Mouse (Mus musculus): ENCODE data around the gene Gid4. TPM values are rescaled to one million over a fixed set of nuclear protein-coding genes. Genes with fewer than 3 reads are reported as not detected.
"Not testable (repeated sequence)": the region's sequence is repeated elsewhere in the genome, so short reads cannot be mapped to it uniquely, and the experiment has no call there.

Gene Gid4
- polyA plus RNA-seq, 1 experiment from 2014 or later, result 24.6 TPM

GRCm38 (mm10) chr11:60436618-60437017 is 19.7 kb downstream of the Gid4 start:
- H3K4me3 ChIP-seq (replicated peaks), result no peak overlapping the region
- no peaks in the 10 kb centered on the region for H3K9me3 ChIP-seq
- WGBS, result 89% methylated on average over 3 of the region's 3 CpGs
- no peak overlapping the region for H3K27ac ChIP-seq
- no peak for ATAC-seq
- H3K9ac ChIP-seq, result no peak overlapping the region
- no peaks in the 10 kb centered on the region for H3K27me3 ChIP-seq (replicated peaks)
- no peaks in the 10 kb centered on the region for H3K4me1 ChIP-seq (replicated peaks)
- H3K36me3 ChIP-seq, result peaks cover 7% of the 10 kb centered on the region; the same call in 1 of the 2 replicates
- no peak overlapping the region for H3K4me2 ChIP-seq (replicated peaks)

DNA sequence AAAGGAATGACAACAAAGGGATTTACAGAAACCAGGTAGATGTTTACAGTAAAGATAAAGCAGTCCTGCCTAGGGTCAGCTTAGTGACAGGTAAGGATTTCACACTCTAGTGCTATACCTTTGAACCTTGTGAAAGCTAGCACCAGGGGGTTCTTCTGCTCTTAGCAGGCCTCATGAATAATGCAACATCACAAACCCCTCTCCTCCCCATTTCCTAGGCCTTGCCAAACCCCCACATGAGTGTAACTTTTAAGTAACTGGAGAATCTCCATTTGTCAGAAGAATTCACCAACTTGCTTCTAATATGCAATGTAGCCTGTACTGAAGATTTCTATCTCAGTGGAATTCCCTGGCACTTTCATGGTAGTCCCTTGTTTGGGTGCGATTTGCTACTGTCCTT is 22.7 kb downstream of the Gid4 start:
- not testable (repeated sequence) for H3K4me3 ChIP-seq (replicated peaks)

DNA sequence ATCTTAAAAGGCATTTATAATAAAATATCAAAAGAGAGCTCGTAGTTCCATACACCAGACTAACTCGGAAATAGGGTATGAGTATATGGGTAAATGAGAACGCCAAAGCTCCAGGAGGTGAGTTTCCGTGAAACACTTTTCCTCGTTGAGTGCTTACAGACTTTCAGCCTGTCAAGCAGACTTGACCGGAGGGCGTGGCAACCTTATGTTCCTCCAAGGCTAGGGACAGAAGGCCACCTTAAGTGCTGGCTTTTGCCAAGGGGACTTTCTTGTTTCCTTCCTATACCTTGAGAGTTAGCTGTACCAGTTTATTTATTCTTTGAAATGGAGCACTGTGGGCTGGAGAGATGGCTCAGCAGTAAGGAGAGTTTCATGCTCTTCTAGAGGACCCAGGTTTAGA is 23.2 kb downstream of the Gid4 start:
- H3K4me3 ChIP-seq (replicated peaks), result no peak overlapping the region
- ATAC-seq, result no peak
- H3K27ac ChIP-seq, result no peak overlapping the region
- no peaks in the 10 kb centered on the region for H3K9me3 ChIP-seq
- H3K4me1 ChIP-seq (replicated peaks), result no peaks in the 10 kb centered on the region
- no peak overlapping the region for H3K4me2 ChIP-seq (replicated peaks)
- H3K27me3 ChIP-seq (replicated peaks), result no peaks in the 10 kb centered on the region
- H3K9ac ChIP-seq, result no peak overlapping the region
- 33% methylated on average over 7 of the region's 7 CpGs for WGBS
- peaks cover 14% of the 10 kb centered on the region for H3K36me3 ChIP-seq

More for the DNA sequence above, 22.7 kb downstream of the Gid4 start:
- ATAC-seq; H3K9me3 ChIP-seq; H3K27ac ChIP-seq; H3K4me1 ChIP-seq (replicated peaks); H3K27me3 ChIP-seq (replicated peaks); H3K9ac ChIP-seq; H3K4me2 ChIP-seq (replicated peaks): not testable (repeated sequence)
- peaks cover 14% of the 10 kb centered on the region for H3K36me3 ChIP-seq
- 16% methylated on average over 1 of the region's 1 CpGs for WGBS

- ATAC-seq, result no peak
- no peak overlapping the region for H3K27ac ChIP-seq
- H3K27me3 ChIP-seq (replicated peaks), result no peaks in the 10 kb centered on the region
- no peak overlapping the region for H3K9ac ChIP-seq
- H3K4me3 ChIP-seq (replicated peaks), result no peak overlapping the region
- no peak overlapping the region for H3K4me2 ChIP-seq (replicated peaks)
- H3K36me3 ChIP-seq, result peaks cover 14% of the 10 kb centered on the region
- 90% methylated on average over 6 of the region's 6 CpGs for WGBS
- H3K9me3 ChIP-seq, result no peaks in the 10 kb centered on the region
- no peaks in the 10 kb centered on the region for H3K4me1 ChIP-seq (replicated peaks)
Measured at GRCm38 (mm10) chr11:60442896-60443295, 26.0 kb downstream of the Gid4 start.

GRCm38 (mm10) chr11:60444007-60444406 is 27.1 kb downstream of the Gid4 start:
- no peak overlapping the region for H3K27ac ChIP-seq
- H3K9ac ChIP-seq, result no peak overlapping the region
- no peaks in the 10 kb centered on the region for H3K9me3 ChIP-seq
- no peaks in the 10 kb centered on the region for H3K27me3 ChIP-seq (replicated peaks)
- 71% methylated on average over 4 of the region's 4 CpGs for WGBS
- no peak for ATAC-seq
- no peak overlapping the region for H3K4me2 ChIP-seq (replicated peaks)
- no peak overlapping the region for H3K4me3 ChIP-seq (replicated peaks)
- H3K36me3 ChIP-seq, result peaks cover 14% of the 10 kb centered on the region
- H3K4me1 ChIP-seq (replicated peaks), result no peaks in the 10 kb centered on the region

DNA sequence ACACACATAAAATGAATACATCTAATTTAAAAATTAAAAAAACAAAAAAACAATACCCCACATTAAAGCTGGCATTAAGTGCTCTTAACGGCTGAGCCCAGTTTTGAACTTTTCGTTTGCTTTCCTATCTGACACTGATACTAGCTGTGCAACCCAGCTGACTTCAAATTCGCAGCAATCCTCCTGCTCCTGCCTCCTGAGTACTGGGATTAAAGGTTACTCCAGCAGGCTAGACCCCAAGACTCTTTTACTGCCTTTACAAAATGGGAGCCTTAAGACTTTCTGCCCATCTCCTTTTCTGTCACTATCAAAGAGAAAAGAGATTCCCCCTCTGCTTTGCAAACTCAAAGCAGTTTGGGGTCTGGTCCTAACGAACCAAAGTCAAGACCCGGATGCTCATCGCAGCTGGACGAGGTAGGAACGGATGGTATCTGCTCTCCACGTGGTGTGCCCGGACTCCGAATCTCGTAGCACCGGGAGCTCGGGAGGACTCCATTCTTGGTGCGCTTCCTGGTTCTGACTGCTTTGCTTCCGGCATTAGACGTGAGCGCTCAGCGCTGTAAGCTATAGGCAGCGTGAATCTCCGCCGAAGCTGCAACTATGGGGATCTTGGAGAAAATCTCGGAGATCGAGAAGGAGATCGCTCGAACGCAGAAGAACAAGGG is 37.3 kb downstream of the Gid4 start, which contains the start of gene Drg2:
TSS of gene Drg2 (plus strand) at position 512 of the 665 bp plus-strand sequence.
- H3K9ac ChIP-seq, result peak within 1 kb of the TSS; percentile 51
- no peaks in the 10 kb centered on the region for H3K27me3 ChIP-seq (replicated peaks)
- peak within 1 kb of the TSS; percentile 74 for H3K4me2 ChIP-seq (replicated peaks)
- H3K4me1 ChIP-seq (replicated peaks), result peaks cover 10% of the 10 kb centered on the region
- peak within 1 kb of the TSS; percentile 13; the same call in 1 of the 2 replicates for H3K27ac ChIP-seq
- 4% methylated on average over 27 of the region's 27 CpGs for WGBS
- no peaks in the 10 kb centered on the region for H3K9me3 ChIP-seq
- ATAC-seq, result peak; percentile 93
- H3K36me3 ChIP-seq, result peaks cover 14% of the 10 kb centered on the region
- H3K4me3 ChIP-seq (replicated peaks), result peak within 1 kb of the TSS; percentile 67

DNA sequence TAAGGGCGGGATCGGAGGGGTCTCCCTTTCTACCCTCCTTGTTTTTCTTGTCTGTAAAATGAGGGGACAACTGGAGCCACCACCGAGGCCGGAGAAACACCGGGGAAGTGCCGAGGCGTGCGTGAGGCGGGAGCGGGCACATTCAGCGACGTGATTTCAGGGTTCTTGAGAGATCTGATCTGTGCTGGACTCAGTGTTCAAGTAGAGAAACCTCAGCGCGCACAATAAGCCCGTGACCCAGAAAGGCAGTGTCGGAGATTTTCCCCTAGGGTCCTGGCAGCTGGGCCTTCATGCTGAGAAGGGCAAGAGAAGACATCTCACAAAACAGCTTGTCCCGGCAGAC is 37.8 kb downstream of the Gid4 start:
- no peaks in the 10 kb centered on the region for H3K27me3 ChIP-seq (replicated peaks)
- ATAC-seq, result peak; percentile 71
- peaks cover 19% of the 10 kb centered on the region for H3K36me3 ChIP-seq
- H3K4me1 ChIP-seq (replicated peaks), result peaks cover 10% of the 10 kb centered on the region
- H3K9ac ChIP-seq, result peak overlapping the region; percentile 51
- peak overlapping the region; percentile 67 for H3K4me3 ChIP-seq (replicated peaks)
- H3K9me3 ChIP-seq, result no peaks in the 10 kb centered on the region
- peak overlapping the region; percentile 74 for H3K4me2 ChIP-seq (replicated peaks)
- under 1% methylated on average over 17 of the region's 17 CpGs for WGBS
- H3K27ac ChIP-seq, result peak overlapping the region; percentile 13; the same call in 1 of the 2 replicates

- Histone ChIP-seq H3K27me3 (replicated peaks) (no peaks in the 10 kb centered on the region), H3K9me3 (no peaks in the 10 kb centered on the region), H3K4me1 (replicated peaks) (peaks cover 10% of the 10 kb centered on the region), H3K9ac (no peak overlapping the region), H3K4me3 (replicated peaks) (no peak overlapping the region), H3K4me2 (replicated peaks) (no peak overlapping the region), H3K27ac (no peak overlapping the region), H3K36me3 (peaks cover 50% of the 10 kb centered on the region)
- no peak for ATAC-seq
- WGBS, result 88% methylated on average over 1 of the region's 1 CpGs
Measured at GRCm38 (mm10) chr11:60457973-60458372, 41.0 kb downstream of the Gid4 start.

GRCm38 (mm10) chr11:60465943-60466380 is 49.0 kb downstream of the Gid4 start:
- no peak overlapping the region for H3K4me2 ChIP-seq (replicated peaks)
- H3K9me3 ChIP-seq, result no peaks in the 10 kb centered on the region
- no peak overlapping the region for H3K9ac ChIP-seq
- H3K4me3 ChIP-seq (replicated peaks), result no peak overlapping the region
- no peak overlapping the region for H3K27ac ChIP-seq
- no peaks in the 10 kb centered on the region for H3K27me3 ChIP-seq (replicated peaks)
- ATAC-seq, result peak; percentile 88
- peaks cover 69% of the 10 kb centered on the region for H3K36me3 ChIP-seq
- WGBS, result 83% methylated on average over 2 of the region's 2 CpGs
- H3K4me1 ChIP-seq (replicated peaks), result no peaks in the 10 kb centered on the region

DNA sequence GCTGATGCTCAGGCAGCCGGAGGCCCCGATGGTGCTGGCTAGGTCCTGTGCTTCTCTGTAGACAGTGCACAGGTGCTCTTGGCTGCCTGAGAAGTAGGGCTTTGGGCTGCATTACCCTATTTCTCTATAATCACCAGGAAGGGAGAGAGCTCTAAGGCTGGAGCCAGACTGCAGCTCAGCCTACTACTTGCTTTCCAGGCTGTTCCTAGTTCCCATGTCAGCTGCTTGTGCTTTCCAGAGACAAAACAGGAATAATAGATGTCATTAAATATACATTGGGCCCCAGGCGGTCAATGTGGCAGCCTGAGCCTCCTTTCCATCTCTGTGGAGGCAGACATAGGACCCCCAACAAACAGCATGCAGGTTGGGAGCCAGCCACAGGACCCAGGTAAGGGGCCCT is 52.1 kb downstream of the Gid4 start, which contains the start of gene Myo15:
TSS of gene Myo15 (plus strand) at position 301 of the 400 bp plus-strand sequence.
- H3K36me3 ChIP-seq, result peaks cover 43% of the 10 kb centered on the region
- no peak for ATAC-seq
- no peaks in the 10 kb centered on the region for H3K9me3 ChIP-seq
- no peaks in the 10 kb centered on the region for H3K27me3 ChIP-seq (replicated peaks)
- no peak within 1 kb of the TSS for H3K9ac ChIP-seq
- H3K27ac ChIP-seq, result no peak within 1 kb of the TSS
- no peaks in the 10 kb centered on the region for H3K4me1 ChIP-seq (replicated peaks)
- no peak within 1 kb of the TSS for H3K4me3 ChIP-seq (replicated peaks)
- 92% methylated on average over 3 of the region's 3 CpGs for WGBS
- H3K4me2 ChIP-seq (replicated peaks), result no peak within 1 kb of the TSS

DNA sequence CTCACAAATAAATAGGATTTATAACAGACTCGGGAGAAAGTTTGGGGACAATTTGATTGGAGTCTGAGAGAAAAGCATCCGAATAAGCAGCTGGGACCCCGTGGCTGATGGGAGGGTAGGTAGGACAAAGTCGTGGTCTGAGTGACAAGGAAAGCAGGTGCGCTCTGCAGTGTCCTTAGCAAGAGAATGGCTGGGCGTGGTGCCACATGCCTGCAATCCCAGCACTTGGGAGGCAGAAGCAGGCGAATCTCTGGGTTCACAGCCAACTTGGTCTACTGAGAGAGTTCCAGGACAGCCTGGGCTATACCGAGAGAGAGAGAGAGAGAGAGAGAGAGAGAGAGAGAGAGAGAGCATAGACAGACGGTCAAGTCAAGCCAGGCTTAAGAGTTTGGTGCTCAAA is 53.8 kb downstream of the Gid4 start:
- no peak overlapping the region for H3K9ac ChIP-seq
- WGBS, result 86% methylated on average over 9 of the region's 9 CpGs

GRCm38 (mm10) chr11:60474534-60474933 is 57.6 kb downstream of the Gid4 start:
- Histone ChIP-seq H3K9ac (no peak overlapping the region), H3K27ac (no peak overlapping the region), H3K27me3 (replicated peaks) (no peaks in the 10 kb centered on the region), H3K4me1 (replicated peaks) (peaks cover 7% of the 10 kb centered on the region; the same call in 1 of the 2 replicates), H3K4me2 (replicated peaks) (no peak overlapping the region), H3K9me3 (no peaks in the 10 kb centered on the region), H3K4me3 (replicated peaks) (no peak overlapping the region), H3K36me3 (no peaks in the 10 kb centered on the region)
- 79% methylated on average over 5 of the region's 5 CpGs for WGBS
- no peak for ATAC-seq

More for the DNA sequence above, 53.8 kb downstream of the Gid4 start:
- H3K27me3 ChIP-seq (replicated peaks), result no peaks in the 10 kb centered on the region
- H3K27ac ChIP-seq, result no peak overlapping the region
- no peak for ATAC-seq
- H3K9me3 ChIP-seq, result no peaks in the 10 kb centered on the region
- no peaks in the 10 kb centered on the region for H3K4me1 ChIP-seq (replicated peaks)
- no peak overlapping the region for H3K4me2 ChIP-seq (replicated peaks)
- no peak overlapping the region for H3K4me3 ChIP-seq (replicated peaks)
- peaks cover 30% of the 10 kb centered on the region for H3K36me3 ChIP-seq
